Mouse (Mus musculus) limb, embryonic 14.5 days (tissue): ENCODE measurements at regions not wholly inside any gene's neighbourhood (a gene's known extent, or its start where the extent isn't known, plus 50 kb on each side); places are given as distances from the start of the nearest gene placed in this dataset.

Experiments used
- ATAC-seq: fragments of 200-750 bp; cut with Nextera tagmentation; 2 replicates; pipeline ENCODE4 v1.8.0; 2017; ENCODE audit warnings: low read depth, moderate number of reproducible peaks, moderate TSS enrichment; ENCODE audit not compliant: low FRiP score
- DNase-seq: peaks from one replicate; pipeline ENCODE4 v3.0.0-alpha.2; 2015; ENCODE audit warnings: low spot score
- H3K27ac ChIP-seq: fragments of 300-500 bp; sonication (generic); replicated peaks from 2 replicates; pipeline ENCODE4 v1.5.1; 2014; ENCODE audit warnings: low read depth, mild to moderate bottlenecking, low read length, moderate library complexity, mixed read lengths
- H3K27me3 ChIP-seq: fragments of 300-500 bp; sonication (generic); 2 replicates; pipeline ENCODE4 v1.6.1; 2014; ENCODE audit warnings: low read length, mixed read lengths; ENCODE audit not compliant: control insufficient read depth, insufficient read depth
- H3K36me3 ChIP-seq: fragments of 300-500 bp; sonication (generic); 2 replicates; pipeline ENCODE4 v1.6.1; 2014; ENCODE audit warnings: mild to moderate bottlenecking, low read length, moderate library complexity, mixed read lengths; ENCODE audit not compliant: control insufficient read depth, insufficient read depth
- H3K4me1 ChIP-seq: fragments of 300-500 bp; sonication (generic); 2 replicates; pipeline ENCODE4 v1.6.1; 2014; ENCODE audit warnings: antibody characterized with exemption, low read length, mixed read lengths; ENCODE audit not compliant: control insufficient read depth, insufficient read depth
- H3K4me2 ChIP-seq: fragments of 300-500 bp; sonication (generic); replicated peaks from 2 replicates; pipeline ENCODE4 v1.6.1; 2014; ENCODE audit warnings: low read depth, mild to moderate bottlenecking, low read length, moderate library complexity; ENCODE audit not compliant: severe bottlenecking
- H3K4me3 ChIP-seq: fragments of 300-500 bp; sonication (generic); replicated peaks from 2 replicates; pipeline ENCODE4 v1.5.1; 2014; ENCODE audit warnings: low read length
- H3K9ac ChIP-seq: fragments of 300-500 bp; sonication (generic); 2 replicates; pipeline ENCODE4 v1.6.1; 2014; ENCODE audit warnings: mild to moderate bottlenecking, low read depth, low read length, moderate library complexity; ENCODE audit not compliant: severe bottlenecking
- H3K9me3 ChIP-seq: fragments of 300-500 bp; sonication (generic); 2 replicates; pipeline ENCODE4 v1.6.1; 2016; ENCODE audit warnings: low read length; ENCODE audit not compliant: control insufficient read depth
- POLR2A ChIP-seq: fragments of 200-500 bp; IDR thresholded peaks from 2 replicates; pipeline ENCODE4 v1.8.0; 2012; ENCODE audit warnings: inconsistent platforms, mild to moderate bottlenecking, moderate library complexity, borderline replicate concordance; ENCODE audit not compliant: insufficient read depth, insufficient read length; ENCODE audit errors: extremely low read depth
- WGBS: fragments of 180-500 bp; shearing (Covaris S2); extraction: QIAGEN DNeasy Blood & Tissue Kit; methylation state at CpG from one replicate; pipeline ENCODE4 v1.1.7; 2014; 5-methylcytosine and 5-hydroxymethylcytosine counted together

- Histone ChIP-seq H3K27me3 (no peaks in the 10 kb centered on the region), H3K4me1 (no peaks in the 10 kb centered on the region), H3K4me3 (no peak overlapping the region), H3K9ac (no peak overlapping the region), H3K4me2 (no peak overlapping the region), H3K36me3 (no peaks in the 10 kb centered on the region), H3K9me3 (no peaks in the 10 kb centered on the region), H3K27ac (no peak overlapping the region)
- no peak for DNase-seq
- no peak for TF ChIP-seq POLR2A
- WGBS, result 80% methylated on average over 4 of the region's 4 CpGs
- no peak for ATAC-seq
These were observed 118.9 kb upstream of the 1700064H15Rik start for GRCm38 (mm10) chr3:19747361-19747760.

- Histone ChIP-seq H3K4me1 (no peaks in the 10 kb centered on the region), H3K36me3 (no peaks in the 10 kb centered on the region), H3K9me3 (no peaks in the 10 kb centered on the region), H3K4me3 (no peak overlapping the region), H3K4me2 (no peak overlapping the region), H3K27ac (no peak overlapping the region), H3K9ac (no peak overlapping the region), H3K27me3 (no peaks in the 10 kb centered on the region)
- DNase-seq, result no peak
- ATAC-seq, result no peak
- TF ChIP-seq POLR2A, result no peak
- 82% methylated on average over 3 of the region's 3 CpGs for WGBS
These were observed 123.5 kb upstream of the 1700064H15Rik start for GRCm38 (mm10) chr3:19751946-19752345.

GRCm38 (mm10) chr3:19754011-19754410, 125.5 kb upstream of the 1700064H15Rik start:
- H3K4me3 ChIP-seq, result no peak overlapping the region
- H3K4me1 ChIP-seq, result no peaks in the 10 kb centered on the region
- DNase-seq (no peak), ATAC-seq (no peak)
- H3K27ac ChIP-seq, result no peak overlapping the region
- WGBS, result 81% methylated on average over 1 of the region's 1 CpGs
- H3K4me2 ChIP-seq, result no peak overlapping the region
- no peaks in the 10 kb centered on the region for H3K27me3 ChIP-seq
- TF ChIP-seq POLR2A, result no peak
- H3K9ac ChIP-seq, result no peak overlapping the region
- H3K9me3 ChIP-seq, result no peaks in the 10 kb centered on the region
- no peaks in the 10 kb centered on the region for H3K36me3 ChIP-seq

GRCm38 (mm10) chr3:19754636-19755035, 126.2 kb upstream of the 1700064H15Rik start:
- H3K27me3 ChIP-seq, result no peaks in the 10 kb centered on the region
- TF ChIP-seq POLR2A, result no peak
- DNase-seq, result no peak
- no peak overlapping the region for H3K27ac ChIP-seq
- no peak overlapping the region for H3K4me2 ChIP-seq
- WGBS, result 82% methylated on average over 2 of the region's 2 CpGs
- H3K9me3 ChIP-seq, result no peaks in the 10 kb centered on the region
- H3K4me3 ChIP-seq, result no peak overlapping the region
- H3K9ac ChIP-seq, result no peak overlapping the region
- ATAC-seq, result no peak
- no peaks in the 10 kb centered on the region for H3K4me1 ChIP-seq
- no peaks in the 10 kb centered on the region for H3K36me3 ChIP-seq

GRCm38 (mm10) chr3:19755136-19755535, 126.7 kb upstream of the 1700064H15Rik start:
- no peaks in the 10 kb centered on the region for H3K4me1 ChIP-seq
- no peak overlapping the region for H3K4me3 ChIP-seq
- no peaks in the 10 kb centered on the region for H3K27me3 ChIP-seq
- H3K9ac ChIP-seq, result no peak overlapping the region
- H3K9me3 ChIP-seq, result no peaks in the 10 kb centered on the region
- no peak for ATAC-seq
- H3K36me3 ChIP-seq, result no peaks in the 10 kb centered on the region
- H3K27ac ChIP-seq, result no peak overlapping the region
- WGBS, result 67% methylated on average over 3 of the region's 3 CpGs
- DNase-seq, result no peak
- TF ChIP-seq POLR2A, result no peak
- no peak overlapping the region for H3K4me2 ChIP-seq

GRCm38 (mm10) chr3:19798543-19799106, 158.2 kb upstream of the Cp start:
- H3K9me3 ChIP-seq, result no peaks in the 10 kb centered on the region
- no peak overlapping the region for H3K27ac ChIP-seq
- DNase-seq (peak; percentile 82), ATAC-seq (peak; percentile 86)
- no peak overlapping the region for H3K4me3 ChIP-seq
- H3K4me1 ChIP-seq, result no peaks in the 10 kb centered on the region
- no peak for TF ChIP-seq POLR2A
- H3K27me3 ChIP-seq, result no peaks in the 10 kb centered on the region
- no peak overlapping the region for H3K4me2 ChIP-seq
- H3K36me3 ChIP-seq, result no peaks in the 10 kb centered on the region
- WGBS, result 57% methylated on average over 1 of the region's 1 CpGs
- no peak overlapping the region for H3K9ac ChIP-seq
